Mouse (Mus musculus) left cerebral cortex, postnatal 25 days (tissue): ENCODE results near the gene Hrk. TPM values are rescaled to one million over a fixed set of nuclear protein-coding genes. Genes with fewer than 3 reads are reported as not detected.
A peak's percentile ranks its signal among the peaks of the same experiment; 100 is the strongest.

Experiments used
- DNase-seq, 2 experiments: peaks; one replicate each; pipeline ENCODE4 v3.0.0; 2022; ENCODE audit warnings: low spot score in 2 of 2, mixed read lengths in 1 of 2
- intact Hi-C: fragments of 180-260 bp; cut with DNase I; formaldehyde crosslinking; loops from one replicate; pipeline ENCODE4 v1.15.1; 2025
- total RNA-seq, 2 experiments: library from RNA; stranded (reverse); gene quantifications; 2 replicates each; pipeline ENCODE4 v1.2.3; 2021

Gene Hrk
- total RNA-seq, 2 experiments from 2014 or later: 31.8 to 36.9 TPM

DNA sequence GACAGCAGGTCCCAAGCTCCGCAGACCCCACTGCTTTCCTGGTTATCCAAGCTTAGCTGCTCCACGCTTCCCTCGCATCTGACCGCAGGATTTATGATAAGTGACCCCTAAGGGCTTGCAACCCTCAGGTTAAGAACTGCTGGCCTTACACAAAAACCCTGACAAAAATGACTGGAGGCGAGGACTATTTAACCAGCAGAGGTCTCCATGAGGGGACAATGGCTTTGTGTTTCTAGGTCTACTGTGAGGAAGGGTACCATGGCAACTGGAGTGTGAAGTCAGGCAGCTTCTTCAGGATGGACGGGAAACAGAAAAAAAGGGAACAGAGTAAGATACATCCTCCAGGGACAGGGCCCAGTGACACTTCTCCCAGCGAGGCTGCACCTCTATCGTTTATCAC lies 41.4 kb downstream of the Hrk start:
- DNase-seq: no peak
- intact Hi-C loops: no loop called here

GRCm38 (mm10) chr5:118214012-118214411 lies 49.6 kb downstream of the Hrk start:
- intact Hi-C loops: no loop called here
- DNase-seq: no peak

DNA sequence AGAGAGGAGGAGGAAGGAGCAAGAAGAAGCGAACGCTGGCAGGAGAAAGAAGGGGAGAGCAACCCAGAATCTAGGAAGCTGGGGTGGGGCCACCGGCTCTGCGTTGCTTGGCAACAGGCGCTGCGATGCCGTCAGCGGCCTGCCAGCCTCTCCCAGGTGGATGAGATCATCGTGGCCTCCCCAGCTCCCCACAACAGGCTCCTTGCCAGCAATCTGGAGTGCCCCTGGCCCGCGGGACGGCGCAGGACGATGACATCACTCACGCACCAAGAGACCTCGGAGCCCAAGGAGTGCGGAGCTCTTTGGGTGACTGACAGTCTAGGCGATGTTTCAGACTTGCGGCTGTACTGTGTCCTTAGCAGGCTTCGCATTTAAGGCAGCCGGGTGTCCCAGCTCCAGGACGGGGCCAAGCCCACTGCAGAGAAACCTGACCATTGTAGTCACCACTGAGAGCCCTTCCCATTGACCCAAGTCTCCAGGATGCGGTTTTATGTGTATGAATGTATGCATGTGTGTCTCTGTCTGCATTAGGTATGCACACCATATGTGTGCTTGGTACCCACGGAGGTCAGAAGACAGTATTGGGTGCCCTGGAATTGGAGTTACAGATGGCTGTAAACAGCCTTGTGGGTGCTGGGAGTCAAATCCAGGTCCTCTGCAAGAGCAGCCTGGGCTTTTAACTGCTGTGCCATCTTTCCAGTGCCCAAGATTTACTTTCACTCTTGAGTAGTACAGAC lies 50.1 kb downstream of the Hrk start:
- peak; percentile 88 to 96 for DNase-seq
- intact Hi-C loops: no loop called here

- DNase-seq: no peak
- intact Hi-C loops: no loop called here
Observed at GRCm38 (mm10) chr5:118217410-118217809, 53.0 kb downstream of the Hrk start.

DNA sequence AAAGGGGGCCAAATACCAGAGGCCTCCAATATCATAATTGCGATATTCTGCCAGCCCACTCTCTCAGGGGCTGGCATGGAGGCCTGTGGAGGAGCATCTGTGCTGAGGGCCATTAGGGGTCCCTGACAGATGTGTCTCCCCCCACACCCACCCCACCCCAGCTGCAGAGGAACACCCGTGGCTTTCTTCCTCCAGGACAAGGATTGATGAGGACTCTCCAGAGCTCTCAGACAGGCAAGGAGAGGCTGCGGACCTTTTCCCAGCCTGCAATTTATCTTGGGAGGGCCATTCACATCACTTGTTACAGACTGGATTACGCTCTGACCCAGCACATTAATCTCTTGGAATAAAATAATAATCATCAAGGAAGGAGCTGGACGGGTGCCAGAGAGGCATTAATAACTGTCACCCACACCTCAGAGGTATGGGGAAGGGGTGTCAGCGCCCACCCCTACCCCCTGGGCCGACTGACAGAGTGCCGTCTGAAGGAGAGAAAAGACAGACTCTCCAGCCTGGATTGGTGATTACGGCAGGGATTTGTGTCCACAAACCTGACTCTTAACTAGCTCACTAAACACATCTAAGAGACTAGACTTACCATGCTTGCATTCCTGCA lies 58.8 kb downstream of the Hrk start:
- intact Hi-C loops: no loop called here
- DNase-seq: no peak

- peak in 1 of 2 experiments; percentile 75 for DNase-seq
- intact Hi-C loops: no loop called here
Observed at GRCm38 (mm10) chr5:118230071-118230611, 65.7 kb downstream of the Hrk start.

DNA sequence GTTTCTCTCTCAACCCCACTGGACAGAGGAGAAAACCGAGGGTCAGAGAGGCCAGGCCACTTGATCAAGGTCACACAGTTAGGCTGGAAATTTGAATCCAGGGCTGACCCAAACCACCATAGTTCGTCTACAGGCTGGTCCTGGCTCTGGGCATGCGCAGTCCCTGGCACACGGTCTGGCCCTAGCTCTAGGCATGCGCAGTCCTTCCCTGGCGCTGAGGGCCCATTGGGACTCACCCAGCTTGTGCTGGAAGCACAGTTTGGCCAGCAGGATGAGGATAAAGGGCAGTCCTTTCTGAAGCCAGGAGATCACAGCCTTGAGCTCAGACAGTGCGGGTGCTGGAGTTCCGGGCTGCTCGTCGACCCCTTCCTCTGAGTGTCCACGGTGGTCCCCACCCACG lies 72.4 kb downstream of the Hrk start:
- no peak for DNase-seq
- intact Hi-C loops: no loop called here

Other genes starting within 250 kb of the Hrk start
- gene Fbxo21, start 187.9 kb upstream of the Hrk start, total RNA-seq: 100 to 1,000 TPM; 105 to 110 TPM
- 10 to 100 TPM; 90.0 to 94.0 TPM for gene Tesc, start 136.9 kb upstream of the Hrk start, total RNA-seq
- gene Fbxw8, start 9.2 kb upstream of the Hrk start, total RNA-seq: 10 to 100 TPM; 34.2 to 38.5 TPM
- 10 to 100 TPM; 91.7 to 93.5 TPM for gene Rnft2, start 80.5 kb downstream of the Hrk start, total RNA-seq
- gene 2410131K14Rik, start 80.6 kb downstream of the Hrk start, total RNA-seq: 10 to 100 TPM; 14.0 to 14.1 TPM